Mouse (Mus musculus): ENCODE data around the gene Hoxb9. TPM values are rescaled to one million over a fixed set of nuclear protein-coding genes. Genes with fewer than 3 reads are reported as not detected.
A peak's percentile ranks its signal among the peaks of the same experiment; 100 is the strongest.

Gene Hoxb9
- polyA plus RNA-seq, 1 experiment from 2014 or later: not detected

GRCm38 (mm10) chr11:96281855-96282570, 10.8 kb downstream of the Hoxb9 start, which contains the start of gene Hoxb8:
Gene Hoxb8 (plus strand): TSS chr11:96281905.
- Histone ChIP-seq H3K4me1 (peaks cover 14% of the 10 kb centered on the region; the same call in 1 of the 2 replicates), H3K9me3 (no peaks in the 10 kb centered on the region), H3K9ac (no peak within 1 kb of the TSS), H3K27me3 (peaks cover 99% of the 10 kb centered on the region), H3K36me3 (replicated peaks) (no peaks in the 10 kb centered on the region), H3K27ac (no peak within 1 kb of the TSS), H3K4me3 (replicated peaks) (no peak within 1 kb of the TSS), H3K4me2 (no peak within 1 kb of the TSS)
- under 1% methylated on average over 27 of the region's 27 CpGs for WGBS
- no peak for ATAC-seq (ENCODE audit: low FRiP score)

- Histone ChIP-seq H3K9me3 (no peaks in the 10 kb centered on the region), H3K4me2 (no peak overlapping the region), H3K27ac (no peak overlapping the region), H3K27me3 (peaks cover 99% of the 10 kb centered on the region), H3K4me1 (peaks cover 14% of the 10 kb centered on the region; the same call in 1 of the 2 replicates), H3K9ac (no peak overlapping the region), H3K36me3 (replicated peaks) (no peaks in the 10 kb centered on the region), H3K4me3 (replicated peaks) (no peak overlapping the region)
- ATAC-seq (ENCODE audit: low FRiP score): no peak
- under 1% methylated on average over 48 of the region's 49 CpGs for WGBS
Measured at GRCm38 (mm10) chr11:96282795-96283430, 11.7 kb downstream of the Hoxb9 start.

GRCm38 (mm10) chr11:96284041-96284749, 12.9 kb downstream of the Hoxb9 start:
- ATAC-seq (ENCODE audit: low FRiP score): no peak
- Histone ChIP-seq H3K4me2 (peak overlapping the region; percentile 38), H3K36me3 (replicated peaks) (no peaks in the 10 kb centered on the region), H3K9me3 (no peaks in the 10 kb centered on the region), H3K27ac (no peak overlapping the region), H3K4me3 (replicated peaks) (peak overlapping the region; percentile 28), H3K9ac (no peak overlapping the region), H3K27me3 (peaks cover 99% of the 10 kb centered on the region), H3K4me1 (peaks cover 14% of the 10 kb centered on the region; the same call in 1 of the 2 replicates)
- under 1% methylated on average over 49 of the region's 49 CpGs for WGBS

- Histone ChIP-seq H3K27me3 (peaks cover 99% of the 10 kb centered on the region), H3K36me3 (replicated peaks) (no peaks in the 10 kb centered on the region), H3K9me3 (no peaks in the 10 kb centered on the region), H3K4me2 (peak overlapping the region; percentile 38; the same call in 1 of the 2 replicates), H3K4me3 (replicated peaks) (no peak overlapping the region; the same call in 1 of the 2 replicates), H3K27ac (no peak overlapping the region), H3K4me1 (peaks cover 14% of the 10 kb centered on the region; the same call in 1 of the 2 replicates), H3K9ac (no peak overlapping the region)
- WGBS: under 1% methylated on average over 36 of the region's 37 CpGs
- no peak for ATAC-seq (ENCODE audit: low FRiP score)
Measured at GRCm38 (mm10) chr11:96284774-96285734, 13.8 kb downstream of the Hoxb9 start.

- Histone ChIP-seq H3K4me2 (peak within 1 kb of the TSS; percentile 11; the same call in 1 of the 2 replicates), H3K36me3 (replicated peaks) (no peaks in the 10 kb centered on the region), H3K9me3 (no peaks in the 10 kb centered on the region), H3K4me1 (peaks cover 14% of the 10 kb centered on the region; the same call in 1 of the 2 replicates), H3K27me3 (peaks cover 99% of the 10 kb centered on the region), H3K27ac (no peak within 1 kb of the TSS), H3K9ac (no peak within 1 kb of the TSS), H3K4me3 (replicated peaks) (peak within 1 kb of the TSS; percentile 15; the same call in 1 of the 2 replicates)
- 1% methylated on average over 43 of the region's 43 CpGs for WGBS
- ATAC-seq (ENCODE audit: low FRiP score): no peak
Measured at GRCm38 (mm10) chr11:96285771-96286738, 14.8 kb downstream of the Hoxb9 start, which contains the start of gene Hoxb7. Gene Hoxb7 (plus strand): TSS chr11:96286623.

- no peak overlapping the region for H3K9ac ChIP-seq
- ATAC-seq (ENCODE audit: low FRiP score): no peak
Measured at GRCm38 (mm10) chr11:96286739-96287385, 15.6 kb downstream of the Hoxb9 start.

GRCm38 (mm10) chr11:96287411-96287810, 16.2 kb downstream of the Hoxb9 start:
- WGBS: under 1% methylated on average over 9 of the region's 9 CpGs
- Histone ChIP-seq H3K27ac (no peak overlapping the region), H3K9me3 (no peaks in the 10 kb centered on the region), H3K9ac (no peak overlapping the region), H3K4me1 (peaks cover 14% of the 10 kb centered on the region; the same call in 1 of the 2 replicates), H3K27me3 (peaks cover 97% of the 10 kb centered on the region), H3K4me3 (replicated peaks) (no peak overlapping the region), H3K4me2 (no peak overlapping the region), H3K36me3 (replicated peaks) (no peaks in the 10 kb centered on the region)
- no peak for ATAC-seq (ENCODE audit: low FRiP score)

More at GRCm38 (mm10) chr11:96286739-96287385, 15.6 kb downstream of the Hoxb9 start:
- no peak overlapping the region for H3K27ac ChIP-seq
- H3K4me1 ChIP-seq: peaks cover 14% of the 10 kb centered on the region; the same call in 1 of the 2 replicates
- peaks cover 97% of the 10 kb centered on the region for H3K27me3 ChIP-seq
- H3K4me3 ChIP-seq (replicated peaks): peak overlapping the region; percentile 15; the same call in 1 of the 2 replicates
- under 1% methylated on average over 55 of the region's 55 CpGs for WGBS
- H3K9me3 ChIP-seq: no peaks in the 10 kb centered on the region
- H3K4me2 ChIP-seq: peak overlapping the region; percentile 11; the same call in 1 of the 2 replicates
- no peaks in the 10 kb centered on the region for H3K36me3 ChIP-seq (replicated peaks)

- Histone ChIP-seq H3K4me1 (peaks cover 14% of the 10 kb centered on the region; the same call in 1 of the 2 replicates), H3K4me3 (replicated peaks) (no peak overlapping the region), H3K4me2 (no peak overlapping the region), H3K9me3 (no peaks in the 10 kb centered on the region), H3K27me3 (peaks cover 97% of the 10 kb centered on the region), H3K36me3 (replicated peaks) (no peaks in the 10 kb centered on the region), H3K27ac (no peak overlapping the region), H3K9ac (no peak overlapping the region)
- WGBS: 11% methylated on average over 1 of the region's 1 CpGs
- ATAC-seq (ENCODE audit: low FRiP score): no peak
Measured at GRCm38 (mm10) chr11:96288455-96289221, 17.4 kb downstream of the Hoxb9 start.

- Histone ChIP-seq H3K4me1 (peaks cover 9% of the 10 kb centered on the region; the same call in 1 of the 2 replicates), H3K9me3 (no peaks in the 10 kb centered on the region), H3K36me3 (replicated peaks) (no peaks in the 10 kb centered on the region), H3K27ac (no peak overlapping the region), H3K27me3 (peaks cover 97% of the 10 kb centered on the region), H3K4me2 (no peak overlapping the region), H3K4me3 (replicated peaks) (no peak overlapping the region), H3K9ac (no peak overlapping the region)
- ATAC-seq (ENCODE audit: low FRiP score): no peak
- WGBS: under 1% methylated on average over 21 of the region's 21 CpGs
Measured at GRCm38 (mm10) chr11:96289293-96289692, 18.0 kb downstream of the Hoxb9 start.

Measured in forebrain, embryonic 12.5 days (tissue).